Mouse (Mus musculus): Measurements from ENCODE around the gene Mtx2. TPM values are rescaled to one million over a fixed set of nuclear protein-coding genes. Genes with fewer than 3 reads are reported as not detected.
A peak's percentile ranks its signal among the peaks of the same experiment; 100 is the strongest.

Mtx2 gene
- 187 and 191 TPM in 2 replicates for polyA plus RNA-seq (2014; fragmentation: Nextera tagmentation; extraction: Ambion mirVana)

DNA sequence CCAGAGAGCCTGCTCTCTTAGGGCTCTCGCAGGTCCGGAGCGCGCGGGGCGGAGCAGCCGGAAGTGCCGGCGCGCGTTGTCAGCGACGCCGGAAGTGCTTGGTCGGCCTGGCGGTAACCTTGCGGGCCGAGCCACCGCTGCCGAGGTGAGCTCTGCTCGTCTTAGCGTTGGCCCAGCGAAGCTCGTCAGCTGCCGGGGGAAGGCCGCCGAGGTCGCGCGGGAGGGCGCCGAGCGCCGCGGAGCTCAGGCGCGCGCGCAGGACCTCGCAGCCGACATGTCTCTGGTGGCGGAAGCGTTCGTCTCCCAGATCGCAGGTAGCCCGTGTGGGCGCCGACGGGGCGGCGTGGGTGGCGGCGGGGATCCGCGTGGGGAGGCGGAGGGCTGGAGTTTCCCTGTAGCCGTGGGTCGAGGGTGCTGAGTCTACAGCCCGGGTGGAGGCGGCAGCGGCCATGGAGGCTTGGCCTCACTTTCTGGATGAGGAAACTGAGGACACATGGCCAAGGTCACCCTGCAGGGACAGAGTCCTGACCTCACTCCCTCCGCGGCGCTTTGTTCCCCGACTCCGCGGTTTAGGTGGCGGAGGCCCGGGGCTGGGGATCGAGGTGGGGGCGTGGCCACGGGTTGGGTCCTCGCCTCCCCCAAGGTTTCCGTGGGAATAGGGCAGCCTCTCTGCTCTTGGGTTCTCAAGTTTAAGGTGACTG is at the start of gene Mtx2:
Gene Mtx2 (plus strand): TSS at position 74 of the 701 bp plus-strand sequence.
- peak; percentile 85 for ATAC-seq (ENCODE audit: insufficient number of reproducible peaks, insufficient read depth, low FRiP score, low read depth)
- peak within 1 kb of the TSS; percentile 61 for H3K4me2 ChIP-seq (ENCODE audit: low read length)
- H3K9me3 ChIP-seq (ENCODE audit: control insufficient read depth, low read length) = no peaks in the 10 kb centered on the region
- H3K36me3 ChIP-seq (ENCODE audit: control insufficient read depth, insufficient read depth, low read length) = no peaks in the 10 kb centered on the region
- 0 out of 4 replicates have a peak, but pooled peaks cover 0 to 4% of the 10 kb centered on the region in 2 experiments for H3K4me1 ChIP-seq (ENCODE audit: control insufficient read depth in 2 of 2, insufficient read depth in 2 of 2, low read length in 2 of 2)
- peak within 1 kb of the TSS; percentile 87 to 97 for H3K4me3 ChIP-seq (ENCODE audit: control insufficient read depth in 1 of 2, insufficient read depth in 1 of 2, low read depth in 1 of 2, low read length in 2 of 2)
- H3K9ac ChIP-seq (ENCODE audit: low read length) = peak within 1 kb of the TSS; percentile 98
- WGBS = under 1% methylated on average over 74 of the region's 74 CpGs
- H3K27ac ChIP-seq (replicated peaks in 1 of 2; ENCODE audit: control insufficient read depth in 1 of 2, insufficient read depth in 1 of 2, low read depth in 2 of 2, low read length in 2 of 2) = peak within 1 kb of the TSS; percentile 89 to 96
- 0 out of 2 replicates have a peak, but pooled peaks cover 3% of the 10 kb centered on the region for H3K27me3 ChIP-seq (ENCODE audit: control insufficient read depth, insufficient read depth, low read length)

GRCm38 (mm10) chr2:74777536-74778275 is 47.9 kb upstream of the Mtx2 start:
- H3K4me2 ChIP-seq (ENCODE audit: low read length) = no peak overlapping the region
- ATAC-seq (ENCODE audit: insufficient number of reproducible peaks, insufficient read depth, low FRiP score, low read depth) = no peak
- H3K36me3 ChIP-seq (ENCODE audit: control insufficient read depth, insufficient read depth, low read length) = no peaks in the 10 kb centered on the region
- H3K27me3 ChIP-seq (ENCODE audit: control insufficient read depth, insufficient read depth, low read length) = no peaks in the 10 kb centered on the region
- H3K9me3 ChIP-seq (ENCODE audit: control insufficient read depth, low read length) = no peaks in the 10 kb centered on the region
- no peak overlapping the region for H3K27ac ChIP-seq (replicated peaks in 1 of 2; ENCODE audit: control insufficient read depth in 1 of 2, insufficient read depth in 1 of 2, low read depth in 2 of 2, low read length in 2 of 2)
- 67% methylated on average over 13 of the region's 13 CpGs for WGBS
- H3K9ac ChIP-seq (ENCODE audit: low read length) = no peak overlapping the region
- no peak overlapping the region for H3K4me3 ChIP-seq (ENCODE audit: control insufficient read depth in 1 of 2, insufficient read depth in 1 of 2, low read depth in 1 of 2, low read length in 2 of 2)
- H3K4me1 ChIP-seq (ENCODE audit: control insufficient read depth in 2 of 2, insufficient read depth in 2 of 2, low read length in 2 of 2) = no peaks in the 10 kb centered on the region

DNA sequence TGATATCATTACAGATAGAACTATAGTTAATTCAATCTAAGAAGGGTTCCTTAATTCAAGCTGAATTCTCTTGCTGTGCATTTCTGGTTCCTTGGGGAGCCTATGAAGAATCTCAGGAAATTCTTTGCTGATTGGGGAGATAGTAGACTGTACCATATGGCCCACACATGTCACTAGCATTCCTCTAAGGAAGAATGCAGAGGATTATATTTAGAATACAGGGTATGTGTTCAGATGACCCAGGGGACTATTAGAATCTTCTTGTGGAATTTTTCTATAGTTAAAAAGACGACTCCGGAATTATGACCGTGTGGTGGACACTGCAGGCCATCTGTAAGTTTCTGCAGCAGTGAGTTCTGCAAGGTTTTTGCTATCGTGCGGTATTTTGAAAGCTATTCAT is 44.2 kb upstream of the Mtx2 start:
- no peak overlapping the region for H3K27ac ChIP-seq (replicated peaks in 1 of 2; ENCODE audit: control insufficient read depth in 1 of 2, insufficient read depth in 1 of 2, low read depth in 2 of 2, low read length in 2 of 2)
- no peaks in the 10 kb centered on the region for H3K27me3 ChIP-seq (ENCODE audit: control insufficient read depth, insufficient read depth, low read length)
- H3K9me3 ChIP-seq (ENCODE audit: control insufficient read depth, low read length) = no peaks in the 10 kb centered on the region
- no peak for ATAC-seq (ENCODE audit: insufficient number of reproducible peaks, insufficient read depth, low FRiP score, low read depth)
- no peaks in the 10 kb centered on the region for H3K36me3 ChIP-seq (ENCODE audit: control insufficient read depth, insufficient read depth, low read length)
- no peak overlapping the region for H3K4me3 ChIP-seq (ENCODE audit: control insufficient read depth in 1 of 2, insufficient read depth in 1 of 2, low read depth in 1 of 2, low read length in 2 of 2)
- no peaks in the 10 kb centered on the region for H3K4me1 ChIP-seq (ENCODE audit: control insufficient read depth in 2 of 2, insufficient read depth in 2 of 2, low read length in 2 of 2)
- H3K4me2 ChIP-seq (ENCODE audit: low read length) = no peak overlapping the region
- WGBS = 66% methylated on average over 5 of the region's 5 CpGs
- no peak overlapping the region for H3K9ac ChIP-seq (ENCODE audit: low read length)

DNA sequence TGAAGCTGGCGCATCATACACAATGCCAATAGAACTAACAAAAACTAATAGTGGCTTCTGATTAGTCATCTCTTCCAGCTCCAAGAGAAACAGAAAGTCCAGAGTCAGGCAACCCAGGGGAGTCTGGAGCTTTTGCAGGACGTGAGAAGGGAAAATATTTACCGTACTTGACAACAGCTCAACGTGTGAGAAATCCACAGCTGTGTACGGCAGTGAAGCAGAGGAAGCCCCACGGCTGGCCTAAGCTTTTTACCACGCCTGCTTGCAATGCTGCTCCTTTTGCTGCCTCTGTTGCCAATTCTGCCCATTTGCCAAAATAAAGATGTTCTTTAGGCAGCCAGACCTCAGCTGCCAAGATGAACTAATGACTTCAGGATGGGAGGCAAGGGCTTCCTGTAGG is 30.1 kb upstream of the Mtx2 start:
- no peak overlapping the region for H3K4me3 ChIP-seq (ENCODE audit: control insufficient read depth in 1 of 2, insufficient read depth in 1 of 2, low read depth in 1 of 2, low read length in 2 of 2)
- no peak for ATAC-seq (ENCODE audit: insufficient number of reproducible peaks, insufficient read depth, low FRiP score, low read depth)
- H3K4me1 ChIP-seq (ENCODE audit: control insufficient read depth in 2 of 2, insufficient read depth in 2 of 2, low read length in 2 of 2) = no peaks in the 10 kb centered on the region
- H3K9ac ChIP-seq (ENCODE audit: low read length) = no peak overlapping the region
- H3K9me3 ChIP-seq (ENCODE audit: control insufficient read depth, low read length) = no peaks in the 10 kb centered on the region
- WGBS = 32% methylated on average over 7 of the region's 7 CpGs
- H3K36me3 ChIP-seq (ENCODE audit: control insufficient read depth, insufficient read depth, low read length) = no peaks in the 10 kb centered on the region
- no peaks in the 10 kb centered on the region for H3K27me3 ChIP-seq (ENCODE audit: control insufficient read depth, insufficient read depth, low read length)
- no peak overlapping the region for H3K27ac ChIP-seq (replicated peaks in 1 of 2; ENCODE audit: control insufficient read depth in 1 of 2, insufficient read depth in 1 of 2, low read depth in 2 of 2, low read length in 2 of 2)
- no peak overlapping the region for H3K4me2 ChIP-seq (ENCODE audit: low read length)

DNA sequence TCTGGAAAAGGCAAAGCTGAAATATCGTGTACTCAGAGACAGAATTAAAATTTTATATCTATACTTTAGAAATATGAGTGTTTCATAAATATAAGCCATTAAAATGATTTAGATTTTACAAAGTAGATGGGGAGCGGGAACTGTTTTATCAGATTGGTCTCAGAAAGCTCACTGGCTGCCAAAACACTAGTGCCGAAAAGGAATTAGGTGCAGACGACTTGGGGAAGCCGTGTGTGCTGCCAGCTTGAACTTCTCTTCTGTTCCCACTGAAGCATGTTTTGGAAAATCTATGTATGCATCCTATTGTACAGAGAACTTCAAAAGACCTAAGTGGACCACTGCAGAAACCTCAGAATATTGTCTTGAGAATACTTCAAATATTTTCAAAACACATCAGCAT is 17.2 kb upstream of the Mtx2 start:
- WGBS = 68% methylated on average over 5 of the region's 5 CpGs
- Histone ChIP-seq H3K4me2 (ENCODE audit: low read length) (no peak overlapping the region), H3K27me3 (ENCODE audit: control insufficient read depth, insufficient read depth, low read length) (no peaks in the 10 kb centered on the region), H3K9me3 (ENCODE audit: control insufficient read depth, low read length) (no peaks in the 10 kb centered on the region), H3K9ac (ENCODE audit: low read length) (no peak overlapping the region), H3K27ac (replicated peaks in 1 of 2; ENCODE audit: control insufficient read depth in 1 of 2, insufficient read depth in 1 of 2, low read depth in 2 of 2, low read length in 2 of 2) (no peak overlapping the region), H3K36me3 (ENCODE audit: control insufficient read depth, insufficient read depth, low read length) (no peaks in the 10 kb centered on the region), H3K4me3 (ENCODE audit: control insufficient read depth in 1 of 2, insufficient read depth in 1 of 2, low read depth in 1 of 2, low read length in 2 of 2) (no peak overlapping the region), H3K4me1 (ENCODE audit: control insufficient read depth in 2 of 2, insufficient read depth in 2 of 2, low read length in 2 of 2) (no peaks in the 10 kb centered on the region)
- ATAC-seq (ENCODE audit: insufficient number of reproducible peaks, insufficient read depth, low FRiP score, low read depth) = no peak

GRCm38 (mm10) chr2:74822654-74823053 is 2.9 kb upstream of the Mtx2 start:
- H3K27ac ChIP-seq (replicated peaks in 1 of 2; ENCODE audit: control insufficient read depth in 1 of 2, insufficient read depth in 1 of 2, low read depth in 2 of 2, low read length in 2 of 2) = no peak overlapping the region
- 0 out of 2 replicates have a peak, but pooled peaks cover 3% of the 10 kb centered on the region for H3K27me3 ChIP-seq (ENCODE audit: control insufficient read depth, insufficient read depth, low read length)
- 0 out of 4 replicates have a peak, but pooled peaks cover 0 to 4% of the 10 kb centered on the region in 2 experiments for H3K4me1 ChIP-seq (ENCODE audit: control insufficient read depth in 2 of 2, insufficient read depth in 2 of 2, low read length in 2 of 2)
- no peak overlapping the region for H3K4me3 ChIP-seq (ENCODE audit: control insufficient read depth in 1 of 2, insufficient read depth in 1 of 2, low read depth in 1 of 2, low read length in 2 of 2)
- H3K36me3 ChIP-seq (ENCODE audit: control insufficient read depth, insufficient read depth, low read length) = no peaks in the 10 kb centered on the region
- no peak for ATAC-seq (ENCODE audit: insufficient number of reproducible peaks, insufficient read depth, low FRiP score, low read depth)
- no peak overlapping the region for H3K4me2 ChIP-seq (ENCODE audit: low read length)
- no peaks in the 10 kb centered on the region for H3K9me3 ChIP-seq (ENCODE audit: control insufficient read depth, low read length)
- WGBS = 78% methylated on average over 5 of the region's 5 CpGs
- no peak overlapping the region for H3K9ac ChIP-seq (ENCODE audit: low read length)

DNA sequence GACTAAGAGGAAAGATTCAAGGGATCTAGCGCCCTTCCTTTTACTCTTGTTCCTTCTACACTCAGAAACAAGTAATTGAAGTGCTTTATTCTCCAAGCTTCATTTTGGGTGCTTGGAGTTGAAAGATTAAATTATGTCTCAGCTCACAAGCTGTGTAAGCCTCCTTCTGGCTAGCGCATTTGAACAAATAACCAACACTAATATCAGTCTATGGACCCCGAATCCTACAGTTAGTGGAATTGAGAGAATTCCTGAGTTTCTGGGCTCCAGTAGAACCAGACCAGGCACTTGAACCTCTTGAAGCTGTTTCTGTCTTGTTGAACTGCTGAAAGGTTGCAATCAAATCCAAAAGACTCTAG is 253 bp upstream of the Mtx2 start:
- peak overlapping the region; percentile 98 for H3K9ac ChIP-seq (ENCODE audit: low read length)
- H3K4me1 ChIP-seq (ENCODE audit: control insufficient read depth in 2 of 2, insufficient read depth in 2 of 2, low read length in 2 of 2) = 0 out of 4 replicates have a peak, but pooled peaks cover 0 to 4% of the 10 kb centered on the region in 2 experiments
- H3K27ac ChIP-seq (replicated peaks in 1 of 2; ENCODE audit: control insufficient read depth in 1 of 2, insufficient read depth in 1 of 2, low read depth in 2 of 2, low read length in 2 of 2) = peak overlapping the region; percentile 68 to 96
- ATAC-seq (ENCODE audit: insufficient number of reproducible peaks, insufficient read depth, low FRiP score, low read depth) = no peak
- no peaks in the 10 kb centered on the region for H3K9me3 ChIP-seq (ENCODE audit: control insufficient read depth, low read length)
- H3K27me3 ChIP-seq (ENCODE audit: control insufficient read depth, insufficient read depth, low read length) = 0 out of 2 replicates have a peak, but pooled peaks cover 3% of the 10 kb centered on the region
- H3K4me3 ChIP-seq (ENCODE audit: control insufficient read depth in 1 of 2, insufficient read depth in 1 of 2, low read depth in 1 of 2, low read length in 2 of 2) = peak overlapping the region; percentile 87 to 97
- 68% methylated on average over 3 of the region's 3 CpGs for WGBS
- no peaks in the 10 kb centered on the region for H3K36me3 ChIP-seq (ENCODE audit: control insufficient read depth, insufficient read depth, low read length)
- H3K4me2 ChIP-seq (ENCODE audit: low read length) = peak overlapping the region; percentile 61
